Mouse (Mus musculus) lung, postnatal 25 days (tissue): ENCODE results near the gene Ttc39b.
"Not testable (repeated sequence)": the region's sequence is repeated elsewhere in the genome, so short reads cannot be mapped to it uniquely, and the experiment has no call there.

Experiments used
- DNase-seq: peaks from one replicate; pipeline ENCODE4 v3.0.0; 2022; ENCODE audit warnings: low spot score

Ttc39b gene

DNA sequence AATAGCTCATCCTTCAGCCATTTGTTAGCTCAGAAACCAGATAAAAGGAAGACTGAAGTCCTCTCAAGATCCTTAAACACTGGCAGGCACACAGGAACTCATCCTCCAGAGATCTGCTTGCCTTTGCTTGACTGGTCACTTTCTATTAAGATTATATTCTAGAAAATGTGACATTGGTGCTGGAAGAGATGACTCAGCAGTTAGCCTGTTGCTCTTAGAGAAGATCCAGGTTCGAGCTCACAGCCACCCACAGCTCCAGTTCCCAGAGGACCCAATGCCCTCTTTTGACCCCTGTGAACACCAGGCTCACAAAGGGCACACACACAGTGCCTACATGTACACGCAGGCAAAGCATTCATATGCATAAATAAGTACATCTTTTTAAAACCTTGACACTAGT, 49.8 kb downstream of the Ttc39b start:
- no peak for DNase-seq

DNA sequence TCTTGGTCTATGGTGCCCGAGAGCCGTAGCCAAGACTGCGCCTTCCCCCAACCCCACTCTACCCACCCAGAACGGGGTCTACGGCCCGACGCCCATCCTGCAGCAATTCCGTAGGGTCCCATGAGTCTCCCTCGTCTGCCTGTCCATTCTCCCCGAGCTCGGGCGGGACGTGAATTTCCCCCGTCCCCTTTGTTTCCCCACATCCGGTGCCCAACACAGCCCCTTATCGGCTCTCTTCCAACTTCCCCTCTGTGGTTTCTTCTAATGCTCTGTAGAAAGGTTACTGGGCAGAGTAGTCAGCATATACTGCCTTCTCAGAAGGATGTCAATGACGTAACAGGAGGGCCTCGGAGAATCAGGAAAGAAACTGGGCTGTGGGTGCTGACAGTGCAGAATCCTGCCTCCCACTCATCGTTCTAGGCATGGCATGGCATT, 50.4 kb downstream of the Ttc39b start:
- peak; percentile 36 for DNase-seq

DNA sequence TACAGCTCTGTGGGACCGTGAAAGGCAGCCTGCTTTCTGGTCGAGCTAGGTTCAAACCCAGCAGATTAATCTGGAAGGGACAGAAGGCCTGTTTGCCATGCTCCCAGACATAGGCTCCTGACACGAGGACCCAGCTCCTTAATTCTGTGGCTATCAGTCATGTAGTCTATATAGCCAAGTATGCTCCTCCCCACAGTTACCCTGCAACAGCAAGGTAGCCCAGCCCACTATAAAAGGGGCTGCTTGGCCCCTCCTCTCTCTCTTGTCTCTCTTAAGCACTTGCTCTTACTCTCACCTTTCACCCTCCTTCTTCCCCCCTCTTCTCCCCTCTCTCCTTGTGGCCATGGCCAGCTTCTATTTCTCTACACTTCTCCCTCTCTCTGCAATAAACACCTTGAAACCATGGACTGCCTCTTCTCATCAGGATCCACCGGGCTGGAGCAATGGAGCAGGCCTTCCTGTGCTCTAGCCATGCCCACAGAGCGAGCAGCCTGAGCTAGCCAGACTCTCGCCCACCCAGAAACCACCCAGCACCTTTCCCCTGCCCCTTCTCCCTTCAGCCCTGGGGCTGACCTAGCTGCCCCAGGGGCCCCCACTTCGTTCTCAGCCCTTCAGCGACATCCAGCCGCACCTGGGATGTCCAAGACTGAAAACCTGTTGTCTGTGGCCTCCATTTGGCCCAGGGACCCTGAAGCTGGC, 51.0 kb downstream of the Ttc39b start:
- no peak for DNase-seq

GRCm38 (mm10) chr4:83270481-83270880, 53.6 kb downstream of the Ttc39b start:
- DNase-seq: no peak

- DNase-seq: peak; percentile 18
These were observed 54.4 kb downstream of the Ttc39b start for GRCm38 (mm10) chr4:83269614-83270013.

DNA sequence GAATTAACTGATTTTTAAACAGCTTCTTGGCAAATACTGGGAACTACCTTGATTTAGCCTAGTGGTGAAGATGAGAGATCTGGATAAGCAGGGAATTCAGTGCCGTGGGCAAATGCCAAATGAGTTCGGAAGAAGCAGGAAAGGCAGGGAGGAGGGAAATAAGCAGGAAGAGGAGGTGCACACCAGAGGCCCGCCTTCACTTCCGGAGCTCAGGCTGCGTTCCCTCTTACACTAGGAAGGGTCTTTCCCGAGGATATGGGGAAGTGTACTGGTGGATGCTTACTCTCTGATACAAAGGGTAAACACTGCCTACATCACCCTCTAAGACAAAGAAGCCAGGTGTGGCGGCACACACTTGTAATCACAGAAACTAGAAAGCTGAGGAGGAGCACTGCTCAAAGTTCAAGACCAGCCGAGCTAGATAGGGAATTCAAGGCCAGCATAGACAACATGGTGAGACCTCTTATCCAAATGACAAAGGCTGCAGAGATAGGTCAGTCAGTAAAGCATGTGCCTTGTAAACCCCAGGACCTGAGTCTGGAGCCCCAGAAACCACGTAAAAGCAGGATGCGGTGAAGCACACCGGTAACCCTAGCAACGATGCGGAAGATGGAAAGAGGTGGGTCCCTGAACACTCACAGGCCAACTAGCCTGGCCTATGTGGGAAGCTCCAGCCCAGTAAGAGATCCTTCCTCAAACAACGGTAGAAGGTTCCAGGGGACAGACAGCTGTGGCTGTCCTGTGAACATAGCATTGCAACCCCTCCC, 57.9 kb downstream of the Ttc39b start:
- DNase-seq: no peak

GRCm38 (mm10) chr4:83264832-83265231, 59.2 kb downstream of the Ttc39b start:
- no peak for DNase-seq

DNA sequence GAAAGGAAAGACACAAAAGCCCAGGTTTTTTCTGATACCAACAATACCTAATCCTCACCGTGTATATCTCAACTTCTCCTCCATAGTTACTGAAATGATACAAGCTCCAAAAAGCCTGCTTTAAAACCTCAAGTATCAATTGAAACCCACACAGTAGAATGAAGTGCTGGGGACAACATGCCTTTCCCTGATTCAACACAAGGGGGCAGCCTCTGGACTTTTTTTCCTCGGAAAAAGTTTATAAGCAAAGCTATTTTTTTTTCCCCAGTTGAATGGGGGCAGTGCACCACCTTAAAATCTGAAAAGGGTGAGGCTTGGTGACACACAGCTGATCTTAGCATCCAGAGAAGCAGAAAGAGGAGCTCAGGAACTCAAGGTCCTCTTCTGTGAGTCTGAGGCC, 62.1 kb downstream of the Ttc39b start:
- peak; percentile 14 for DNase-seq

GRCm38 (mm10) chr4:83259690-83260089, 64.4 kb downstream of the Ttc39b start:
- DNase-seq: no peak

GRCm38 (mm10) chr4:83258273-83258672, 65.8 kb downstream of the Ttc39b start:
- DNase-seq: no peak

GRCm38 (mm10) chr4:83257279-83258260, 66.5 kb downstream of the Ttc39b start:
- no peak for DNase-seq

DNA sequence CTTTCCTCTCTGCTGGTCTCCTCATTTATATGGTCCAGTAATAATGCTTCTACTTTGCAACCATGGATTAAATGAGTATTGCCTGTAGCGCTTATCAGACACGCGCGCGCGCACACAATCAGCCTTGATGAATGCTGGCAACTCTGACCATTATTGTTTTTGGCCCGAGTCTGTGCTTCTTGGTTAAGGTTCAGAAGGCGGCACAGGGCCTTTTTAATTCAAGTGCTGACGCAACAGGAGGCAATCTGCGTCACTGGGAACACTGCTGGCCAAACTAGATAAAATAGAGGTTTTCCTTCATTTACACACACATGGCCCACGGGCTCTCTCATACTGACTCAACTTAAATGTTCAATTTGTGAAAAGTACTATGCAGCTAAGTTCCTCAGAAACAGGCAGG, 67.3 kb downstream of the Ttc39b start:
- no peak for DNase-seq

DNA sequence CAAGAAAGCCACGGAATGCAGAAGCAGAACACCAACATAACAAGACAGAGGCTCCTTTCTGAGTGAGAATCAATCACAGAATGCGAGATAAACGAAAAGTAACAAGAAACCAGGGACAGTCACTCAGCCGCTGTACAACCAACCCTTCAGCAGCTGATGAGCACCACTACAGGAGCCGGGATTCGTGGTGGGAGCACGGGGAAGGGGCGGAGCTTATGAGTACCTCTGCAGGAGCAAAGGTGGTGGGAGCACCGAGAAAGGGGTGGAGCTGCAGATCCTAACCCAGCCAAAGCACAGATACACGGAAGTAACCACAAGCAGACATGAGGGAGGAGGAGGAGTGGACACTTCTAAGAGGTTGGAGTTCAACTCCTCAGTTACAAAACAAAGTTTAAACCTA, 69.1 kb downstream of the Ttc39b start:
- no peak for DNase-seq

DNA sequence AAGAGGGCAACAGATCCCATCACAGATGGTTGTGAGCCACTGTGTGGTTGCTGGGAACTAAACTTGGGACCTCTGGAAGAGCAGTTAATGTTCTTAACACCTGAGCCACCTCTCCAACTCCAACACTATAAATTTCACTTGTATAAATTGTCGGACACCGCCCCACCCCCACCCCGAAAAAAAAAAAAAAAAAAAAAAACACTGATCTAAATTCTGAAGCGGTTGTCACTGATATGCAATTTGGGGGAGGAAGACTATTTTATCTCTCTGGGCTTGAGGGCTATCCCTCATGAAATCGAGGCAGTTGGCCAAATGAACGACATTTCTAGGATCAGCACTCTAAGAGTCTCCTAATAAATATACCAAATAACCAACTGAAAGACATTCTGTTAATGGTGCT, 70.4 kb downstream of the Ttc39b start:
- no peak for DNase-seq

DNA sequence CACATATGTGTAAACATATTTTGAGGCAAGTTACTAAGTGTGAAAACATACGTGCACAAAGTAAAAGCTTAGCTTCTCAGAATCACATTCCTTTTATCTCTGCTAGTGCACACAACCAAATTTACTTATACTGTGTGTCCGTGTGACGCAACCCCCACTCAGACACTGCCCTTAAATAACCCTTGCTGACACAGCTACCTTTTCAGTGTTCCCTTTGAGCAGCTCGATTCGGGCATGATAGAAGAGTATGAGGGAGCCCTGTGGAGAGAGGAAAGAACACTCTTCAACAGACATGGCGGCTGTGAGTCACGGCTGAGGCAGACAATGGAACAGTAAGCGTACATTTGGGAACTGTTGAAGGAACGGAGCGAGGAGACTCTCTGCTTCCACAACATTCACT, 80.3 kb downstream of the Ttc39b start:
- no peak for DNase-seq

GRCm38 (mm10) chr4:83241630-83242029, 82.4 kb downstream of the Ttc39b start:
- no peak for DNase-seq

DNA sequence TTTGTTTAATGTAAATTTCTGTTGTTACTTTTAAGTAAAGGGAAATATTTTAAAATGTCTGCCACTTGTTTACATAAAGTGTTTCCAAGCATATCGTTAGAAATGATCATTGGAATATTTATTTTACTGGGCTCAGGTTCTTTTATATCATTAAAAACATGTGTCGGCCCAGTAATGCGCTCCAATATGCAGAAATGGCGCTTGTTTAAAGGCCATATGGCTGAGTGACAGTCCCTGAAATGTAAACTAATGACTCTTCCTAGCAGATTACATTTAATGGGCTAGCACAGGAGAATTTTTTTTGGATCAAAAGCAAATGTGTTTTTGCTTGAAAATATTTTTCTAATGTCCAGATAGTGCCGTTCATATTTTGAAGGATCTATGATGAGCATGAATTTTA, 86.4 kb downstream of the Ttc39b start:
- no peak for DNase-seq

GRCm38 (mm10) chr4:83235304-83235703, 88.8 kb downstream of the Ttc39b start:
- not testable (repeated sequence) for DNase-seq

- DNase-seq: no peak
These were observed 89.3 kb downstream of the Ttc39b start for GRCm38 (mm10) chr4:83234739-83235138.

GRCm38 (mm10) chr4:83234132-83234531, 89.9 kb downstream of the Ttc39b start:
- DNase-seq: no peak

- DNase-seq: no peak
These were observed 90.6 kb downstream of the Ttc39b start for GRCm38 (mm10) chr4:83233181-83234123.
